Mouse (Mus musculus) heart, postnatal 0 days (tissue): ENCODE data around the gene Rsu1. TPM values are rescaled to one million over a fixed set of nuclear protein-coding genes. Genes with fewer than 3 reads are reported as not detected.

Source experiments
- ATAC-seq: fragments of 200-750 bp; cut with Nextera tagmentation; 2 replicates; pipeline ENCODE4 v1.8.0; 2017; ENCODE audit warnings: low read depth, moderate number of reproducible peaks, moderate library complexity; ENCODE audit not compliant: insufficient read depth
- DNase-seq: peaks from one replicate; pipeline ENCODE4 v3.0.0-alpha.2; 2016; ENCODE audit warnings: low spot score
- H3K27ac ChIP-seq: fragments of 300-500 bp; sonication (generic); 2 replicates; pipeline ENCODE4 v1.5.1; 2014; ENCODE audit warnings: low read depth, mild to moderate bottlenecking
- H3K27me3 ChIP-seq: fragments of 300-500 bp; sonication (generic); 2 replicates; pipeline ENCODE4 v1.6.1; 2014; ENCODE audit warnings: low read length, mixed read lengths; ENCODE audit not compliant: control insufficient read depth, insufficient read depth
- H3K36me3 ChIP-seq: fragments of 300-500 bp; sonication (generic); replicated peaks from 2 replicates; pipeline ENCODE4 v1.6.1; 2014; ENCODE audit warnings: low read length, mixed read lengths; ENCODE audit not compliant: control insufficient read depth, insufficient read depth
- H3K4me1 ChIP-seq: fragments of 300-500 bp; sonication (generic); 2 replicates; pipeline ENCODE4 v1.6.1; 2014; ENCODE audit warnings: antibody characterized with exemption; ENCODE audit not compliant: control insufficient read depth, insufficient read depth
- H3K4me2 ChIP-seq: fragments of 300-500 bp; sonication (generic); 2 replicates; pipeline ENCODE4 v1.6.1; 2014; ENCODE audit warnings: low read depth, mild to moderate bottlenecking, low read length, moderate library complexity
- H3K4me3 ChIP-seq: fragments of 300-500 bp; sonication (generic); 2 replicates; pipeline ENCODE4 v1.5.1; 2014; ENCODE audit warnings: low read depth, low read length
- H3K9ac ChIP-seq: fragments of 300-500 bp; sonication (generic); replicated peaks from 2 replicates; pipeline ENCODE4 v1.6.1; 2014; ENCODE audit warnings: low read depth, low read length, mixed read lengths
- H3K9me3 ChIP-seq: fragments of 300-500 bp; sonication (generic); replicated peaks from 2 replicates; pipeline ENCODE4 v1.6.1; 2016; ENCODE audit warnings: low read length; ENCODE audit not compliant: control insufficient read depth
- CTCF ChIP-seq: IDR thresholded peaks from 2 replicates; pipeline ENCODE4 v1.5.1; 2016; ENCODE audit warnings: antibody characterized with exemption, control low read depth, low read depth
- EP300 ChIP-seq: IDR thresholded peaks from 2 replicates; pipeline ENCODE4 v1.6.1; 2016; ENCODE audit warnings: antibody characterized with exemption, low read depth
- WGBS: fragments of 180-500 bp; shearing (Covaris S2); extraction: QIAGEN DNeasy Blood & Tissue Kit; methylation state at CpG from one replicate; pipeline ENCODE4 v1.1.7; 2014; 5-methylcytosine and 5-hydroxymethylcytosine counted together
- polyA plus RNA-seq: library from polyadenylated mRNA; unstranded; fragments of >200 nt; fragmentation: Nextera tagmentation; extraction: Ambion mirVana; gene quantifications from 2 replicates; pipeline ENCODE4 v1.2.1, GENCODE M21; 2015
- total RNA-seq: library from RNA; depleted of rRNA; stranded (reverse); fragments of >200 nt; gene quantifications from 2 replicates; pipeline ENCODE4 v1.2.3, GENCODE M21; 2014; ENCODE audit warnings: low replicate concordance

The Rsu1 gene
- total and polyA plus RNA-seq, 2 experiments from 2014 or later, result 125 to 202 TPM

DNA sequence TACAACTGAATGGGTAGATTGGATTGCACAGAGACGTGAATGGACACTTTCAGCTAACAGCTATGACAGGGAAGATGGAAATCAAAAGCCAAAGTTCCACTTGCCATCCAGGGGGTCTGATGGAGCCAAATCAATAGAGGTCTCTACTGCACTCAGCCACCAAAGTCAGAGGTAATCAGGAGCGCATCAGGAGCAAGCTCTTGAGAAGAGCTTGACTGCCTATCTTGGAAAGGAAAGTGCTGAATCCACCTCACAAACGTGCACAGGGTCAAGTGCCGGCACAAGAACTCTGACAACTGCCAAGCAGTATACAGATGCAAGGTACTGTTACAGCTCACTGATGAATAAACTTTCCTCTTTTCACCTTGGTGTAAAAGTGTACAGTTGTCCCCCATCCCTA, 47.8 kb downstream of the Rsu1 start:
- Histone ChIP-seq H3K9me3 (no peaks in the 10 kb centered on the region), H3K27ac (no peak overlapping the region), H3K36me3 (peaks cover 16% of the 10 kb centered on the region; the same call in 1 of the 2 replicates), H3K27me3 (no peaks in the 10 kb centered on the region), H3K4me3 (no peak overlapping the region), H3K4me2 (no peak overlapping the region), H3K4me1 (peaks cover 11% of the 10 kb centered on the region), H3K9ac (no peak overlapping the region)
- TF ChIP-seq EP300, result no peak
- no peak for TF ChIP-seq CTCF
- 74% methylated on average over 4 of the region's 4 CpGs for WGBS
- no peak for ATAC-seq
- DNase-seq, result no peak

DNA sequence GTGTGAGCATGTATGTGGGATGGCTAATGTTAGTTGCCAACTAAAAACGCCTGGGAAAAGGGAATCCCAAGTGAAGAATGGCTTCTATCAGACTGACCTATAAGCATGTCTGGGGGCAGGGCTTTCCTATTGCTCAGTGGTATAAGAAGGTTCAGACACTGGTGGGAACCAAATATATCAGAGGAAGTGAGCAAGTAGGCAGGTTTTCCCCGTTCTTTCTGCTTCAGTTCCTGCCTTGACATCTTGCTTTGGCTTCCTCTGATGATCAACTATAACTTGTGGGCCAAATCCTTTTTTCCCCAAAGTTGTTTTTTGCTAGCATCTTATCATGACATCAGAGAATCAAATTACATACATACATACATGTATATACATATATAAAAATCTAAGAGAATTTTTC, 51.1 kb downstream of the Rsu1 start:
- no peak overlapping the region for H3K27ac ChIP-seq
- TF ChIP-seq CTCF (no peak), EP300 (no peak)
- no peaks in the 10 kb centered on the region for H3K4me1 ChIP-seq
- H3K4me3 ChIP-seq, result no peak overlapping the region
- no peaks in the 10 kb centered on the region for H3K27me3 ChIP-seq
- H3K9ac ChIP-seq, result no peak overlapping the region
- WGBS, result 33% methylated on average over 2 of the region's 2 CpGs
- H3K9me3 ChIP-seq, result no peaks in the 10 kb centered on the region
- ATAC-seq (no peak), DNase-seq (no peak)
- no peak overlapping the region for H3K4me2 ChIP-seq
- H3K36me3 ChIP-seq, result peaks cover 42% of the 10 kb centered on the region

DNA sequence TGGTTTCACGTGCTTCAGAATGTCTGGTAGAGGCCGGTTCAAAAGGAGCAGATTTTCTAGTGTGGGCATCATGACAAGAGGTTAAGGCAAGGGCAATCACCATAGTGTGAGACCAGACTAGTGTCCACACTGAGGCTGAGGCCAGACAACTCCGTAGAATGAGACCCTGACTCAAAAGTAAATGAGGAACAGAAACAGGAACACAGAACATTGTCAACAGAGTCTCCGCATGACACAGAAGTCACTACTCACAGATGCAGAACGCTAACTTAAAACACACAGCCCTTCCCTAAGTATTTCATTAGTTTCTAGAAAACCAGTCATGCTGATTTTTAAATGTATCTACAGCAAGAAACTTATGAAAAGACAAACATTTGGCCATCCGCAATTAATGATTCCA, 53.1 kb downstream of the Rsu1 start:
- 84% methylated on average over 6 of the region's 6 CpGs for WGBS
- no peak overlapping the region for H3K9ac ChIP-seq
- ATAC-seq, result no peak
- H3K4me1 ChIP-seq, result no peaks in the 10 kb centered on the region
- no peak overlapping the region for H3K4me3 ChIP-seq
- no peak overlapping the region for H3K4me2 ChIP-seq
- TF ChIP-seq CTCF (no peak), EP300 (no peak)
- H3K27ac ChIP-seq, result no peak overlapping the region
- H3K36me3 ChIP-seq, result peaks cover 49% of the 10 kb centered on the region
- no peaks in the 10 kb centered on the region for H3K27me3 ChIP-seq
- DNase-seq, result no peak
- no peaks in the 10 kb centered on the region for H3K9me3 ChIP-seq

DNA sequence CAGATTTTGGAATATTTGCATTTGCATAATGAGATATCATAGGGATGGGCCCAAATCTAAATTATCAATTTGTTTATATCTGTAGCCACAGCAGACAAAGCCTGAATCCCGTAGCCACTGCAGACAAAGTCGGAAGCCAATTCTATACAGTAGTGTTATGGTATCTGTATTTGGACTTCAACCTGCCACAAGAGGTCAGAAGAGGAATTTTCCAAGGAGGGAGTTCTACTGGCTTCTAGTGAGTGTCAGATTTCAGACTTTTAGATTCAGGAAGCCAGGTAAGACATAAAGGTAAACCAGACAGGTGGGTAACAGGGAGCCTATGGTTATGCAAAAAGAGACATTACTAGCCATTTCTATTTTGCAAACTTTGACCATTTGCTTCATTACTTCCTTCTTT, 64.4 kb downstream of the Rsu1 start:
- no peak for ATAC-seq
- Histone ChIP-seq H3K27me3 (no peaks in the 10 kb centered on the region), H3K4me2 (no peak overlapping the region), H3K4me1 (no peaks in the 10 kb centered on the region), H3K36me3 (peaks cover 22% of the 10 kb centered on the region), H3K9me3 (no peaks in the 10 kb centered on the region), H3K9ac (no peak overlapping the region), H3K4me3 (no peak overlapping the region), H3K27ac (no peak overlapping the region)
- TF ChIP-seq CTCF, result no peak
- TF ChIP-seq EP300, result no peak
- DNase-seq, result no peak
- 87% methylated on average over 2 of the region's 2 CpGs for WGBS

DNA sequence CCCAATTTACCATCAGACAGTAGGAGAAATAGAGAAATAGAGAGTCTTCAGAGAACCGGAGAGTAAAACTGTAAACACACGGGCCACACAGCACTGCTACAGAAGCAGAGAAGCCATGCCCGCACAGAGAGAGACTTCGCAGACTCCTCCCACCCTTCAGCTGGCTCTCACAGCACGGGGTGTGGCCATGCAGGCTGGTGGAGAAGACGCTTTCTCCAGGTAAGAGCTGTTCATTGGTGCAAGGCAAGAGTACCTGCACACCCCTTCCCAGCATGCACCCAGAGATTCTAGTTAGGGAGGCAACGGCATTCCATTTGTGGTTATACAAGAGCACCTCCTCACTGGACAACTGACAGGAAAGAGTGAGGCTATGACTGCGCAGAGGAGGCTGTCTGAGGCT, 64.8 kb downstream of the Rsu1 start:
- DNase-seq, result no peak
- Histone ChIP-seq H3K27me3 (no peaks in the 10 kb centered on the region), H3K4me1 (no peaks in the 10 kb centered on the region), H3K4me2 (no peak overlapping the region), H3K4me3 (no peak overlapping the region), H3K27ac (no peak overlapping the region), H3K36me3 (peaks cover 22% of the 10 kb centered on the region), H3K9me3 (no peaks in the 10 kb centered on the region), H3K9ac (no peak overlapping the region)
- no peak for TF ChIP-seq EP300
- WGBS, result 68% methylated on average over 8 of the region's 8 CpGs
- no peak for ATAC-seq

DNA sequence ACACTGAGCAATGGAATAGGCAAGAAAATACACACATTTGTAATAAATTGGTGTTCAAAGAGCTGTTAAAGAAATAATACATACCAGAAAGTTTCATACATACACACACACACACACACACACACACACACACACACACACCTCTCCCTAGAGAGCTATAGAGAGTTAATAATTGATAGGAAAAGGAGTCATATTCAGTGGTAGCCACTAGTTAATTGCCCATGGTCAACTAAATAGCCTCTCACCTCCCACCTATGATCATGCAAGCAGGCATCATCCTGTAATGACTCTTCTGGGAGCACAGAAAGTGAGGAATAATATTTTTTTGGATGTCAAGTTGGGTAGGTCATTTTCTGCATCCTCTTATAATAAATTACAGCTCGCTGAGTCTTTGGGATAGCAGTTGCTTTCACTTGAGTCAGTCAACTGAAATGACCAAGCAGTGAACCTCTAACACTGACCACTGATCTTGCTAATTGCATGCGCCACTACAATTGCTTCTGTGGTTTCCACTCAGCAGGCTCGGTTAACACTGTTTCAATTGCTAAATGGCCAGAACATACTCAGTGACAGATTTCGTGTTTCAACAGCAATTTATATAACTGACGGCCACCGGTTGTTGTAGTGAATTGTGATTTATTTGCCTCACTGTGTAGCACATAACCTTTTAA, 68.3 kb downstream of the Rsu1 start:
- DNase-seq, result no peak
- Histone ChIP-seq H3K4me2 (no peak overlapping the region), H3K27ac (no peak overlapping the region), H3K36me3 (peaks cover 17% of the 10 kb centered on the region), H3K9me3 (no peaks in the 10 kb centered on the region), H3K9ac (no peak overlapping the region), H3K27me3 (no peaks in the 10 kb centered on the region), H3K4me1 (no peaks in the 10 kb centered on the region), H3K4me3 (no peak overlapping the region)
- no peak for TF ChIP-seq CTCF
- no peak for TF ChIP-seq EP300
- no peak for ATAC-seq
- WGBS, result 91% methylated on average over 6 of the region's 6 CpGs
